Mouse (Mus musculus) cerebellum, postnatal 36 days (tissue): Measurements from ENCODE around the gene Rpl36.

Experiments used
- DNase-seq, 2 experiments: peaks; one replicate each; pipeline ENCODE4 v3.0.0; 2021 to 2022; ENCODE audit warnings: mixed read lengths in 2 of 2

The Rpl36 gene

GRCm38 (mm10) chr17:56654771-56655170, 41.6 kb downstream of the Rpl36 start:
- no peak for DNase-seq

- no peak for DNase-seq
These were observed 42.1 kb downstream of the Rpl36 start for GRCm38 (mm10) chr17:56655311-56655710.

GRCm38 (mm10) chr17:56656171-56656570, 43.0 kb downstream of the Rpl36 start:
- DNase-seq: no peak

- no peak for DNase-seq
These were observed 50.4 kb downstream of the Rpl36 start for GRCm38 (mm10) chr17:56663659-56664058.
